Mouse (Mus musculus) neural tube, embryonic 13.5 days (tissue): Measurements from ENCODE around the gene Pgap3. TPM values are rescaled to one million over a fixed set of nuclear protein-coding genes. Genes with fewer than 3 reads are reported as not detected.

ENCODE experiments used
- ATAC-seq: fragments of 200-750 bp; cut with Nextera tagmentation; 2 replicates; pipeline ENCODE4 v1.8.0; 2017; ENCODE audit warnings: low read depth, mild to moderate bottlenecking, moderate TSS enrichment, moderate library complexity
- H3K27ac ChIP-seq: fragments of 300-500 bp; sonication (generic); replicated peaks from 2 replicates; pipeline ENCODE4 v1.5.1; 2015; ENCODE audit warnings: moderate library complexity, mild to moderate bottlenecking, inconsistent platforms
- H3K27me3 ChIP-seq: fragments of 300-500 bp; sonication (generic); 2 replicates; pipeline ENCODE4 v1.6.1; 2015; ENCODE audit warnings: mild to moderate bottlenecking, inconsistent platforms
- H3K36me3 ChIP-seq: fragments of 300-500 bp; sonication (generic); 2 replicates; pipeline ENCODE4 v1.6.1; 2015; ENCODE audit warnings: mild to moderate bottlenecking, inconsistent platforms
- H3K4me1 ChIP-seq: fragments of 300-500 bp; sonication (generic); replicated peaks from 2 replicates; pipeline ENCODE4 v1.6.1; 2015; ENCODE audit warnings: inconsistent platforms
- H3K4me2 ChIP-seq: fragments of 300-500 bp; sonication (generic); 2 replicates; pipeline ENCODE4 v1.6.1; 2015; ENCODE audit warnings: inconsistent platforms, mild to moderate bottlenecking, moderate library complexity
- H3K4me3 ChIP-seq: fragments of 300-500 bp; sonication (generic); 2 replicates; pipeline ENCODE4 v1.5.1; 2015; ENCODE audit warnings: mild to moderate bottlenecking, inconsistent platforms
- H3K9ac ChIP-seq: fragments of 300-500 bp; sonication (generic); 2 replicates; pipeline ENCODE4 v1.6.1; 2015; ENCODE audit warnings: moderate library complexity, mild to moderate bottlenecking, inconsistent platforms
- H3K9me3 ChIP-seq: fragments of 300-500 bp; sonication (generic); 2 replicates; pipeline ENCODE4 v1.6.1; 2016; ENCODE audit warnings: inconsistent platforms
- WGBS: fragments of 180-500 bp; shearing (Covaris S2); methylation state at CpG from one replicate; pipeline ENCODE4 v1.1.7; 2015; 5-methylcytosine and 5-hydroxymethylcytosine counted together
- polyA plus RNA-seq: library from polyadenylated mRNA; unstranded; fragments of >200 nt; fragmentation: Nextera tagmentation; extraction: Ambion mirVana; gene quantifications from 2 replicates; pipeline ENCODE4 v1.2.1, GENCODE M21; 2015

Gene Pgap3
- polyA plus RNA-seq, 1 experiment from 2014 or later: 8.7 TPM

DNA sequence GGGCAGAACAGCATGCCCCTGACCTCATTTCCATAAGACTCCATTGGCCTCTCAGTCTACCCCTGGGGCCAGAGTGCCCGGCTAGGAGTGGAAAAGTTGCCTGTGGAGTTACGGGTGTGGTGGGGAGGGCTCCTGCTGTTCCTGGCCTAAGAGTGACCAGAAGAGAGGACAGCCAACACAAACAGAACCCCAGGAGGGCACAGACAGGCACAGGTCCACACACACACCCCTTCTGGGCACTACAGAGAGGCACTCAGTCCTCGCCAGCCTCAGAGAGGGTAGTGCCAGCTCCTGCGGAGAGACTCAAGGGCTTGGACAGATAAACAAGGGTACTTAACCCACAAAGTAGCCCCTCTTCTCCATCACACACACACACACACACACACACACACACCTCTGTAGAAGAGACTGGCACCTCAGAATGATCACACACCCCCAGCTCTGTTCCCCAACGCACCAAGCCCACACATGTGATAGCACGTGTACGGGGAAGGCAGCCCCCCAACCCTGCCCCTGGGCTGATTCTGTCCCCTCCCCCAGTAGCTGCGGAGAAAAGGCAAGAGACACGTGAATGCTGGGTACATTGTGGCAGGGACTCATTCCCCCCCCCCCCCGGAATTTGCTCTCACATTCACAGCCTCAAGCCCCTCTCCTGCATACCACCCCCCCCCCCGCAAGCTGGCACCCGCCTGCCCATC is 52.8 kb downstream of the Pgap3 start:
- H3K27ac ChIP-seq: no peak overlapping the region
- WGBS: 2% methylated on average over 11 of the region's 12 CpGs
- peak overlapping the region; percentile 85 for H3K4me2 ChIP-seq
- no peaks in the 10 kb centered on the region for H3K36me3 ChIP-seq
- no peak for ATAC-seq
- no peak overlapping the region for H3K4me3 ChIP-seq
- H3K9ac ChIP-seq: no peak overlapping the region
- H3K27me3 ChIP-seq: peaks cover 90% of the 10 kb centered on the region
- peaks cover 28% of the 10 kb centered on the region for H3K4me1 ChIP-seq
- H3K9me3 ChIP-seq: no peaks in the 10 kb centered on the region

DNA sequence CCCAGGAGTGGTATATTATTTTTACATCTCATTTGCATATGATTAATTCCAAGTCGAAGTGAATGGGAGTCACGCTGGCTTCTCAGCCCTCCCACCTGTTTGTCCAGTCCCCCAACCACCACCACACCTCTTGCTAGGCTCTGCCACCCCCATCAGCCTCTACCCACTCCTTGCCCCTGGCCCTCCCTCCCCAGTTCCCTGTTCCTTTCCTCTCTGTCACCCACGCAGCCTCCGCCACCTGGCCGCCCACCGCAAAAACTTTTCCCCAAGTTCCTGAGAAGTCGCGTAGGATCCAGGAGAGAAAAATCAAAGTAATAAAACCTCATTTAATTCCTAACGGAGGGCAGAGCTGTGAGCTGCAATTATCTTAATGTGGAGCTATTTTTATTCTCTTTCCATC is 54.1 kb downstream of the Pgap3 start:
- no peaks in the 10 kb centered on the region for H3K36me3 ChIP-seq
- H3K9me3 ChIP-seq: no peaks in the 10 kb centered on the region
- no peak overlapping the region for H3K9ac ChIP-seq
- H3K27ac ChIP-seq: no peak overlapping the region
- 8% methylated on average over 9 of the region's 9 CpGs for WGBS
- H3K4me1 ChIP-seq: peaks cover 42% of the 10 kb centered on the region
- no peak overlapping the region for H3K4me3 ChIP-seq
- no peak overlapping the region for H3K4me2 ChIP-seq
- no peak for ATAC-seq
- peaks cover 89% of the 10 kb centered on the region for H3K27me3 ChIP-seq

- no peak overlapping the region for H3K27ac ChIP-seq
- H3K4me2 ChIP-seq: peak overlapping the region; percentile 34
- no peaks in the 10 kb centered on the region for H3K9me3 ChIP-seq
- no peaks in the 10 kb centered on the region for H3K36me3 ChIP-seq
- H3K9ac ChIP-seq: no peak overlapping the region
- H3K4me1 ChIP-seq: peaks cover 47% of the 10 kb centered on the region
- H3K27me3 ChIP-seq: peaks cover 88% of the 10 kb centered on the region
- WGBS: 0% methylated on average over 14 of the region's 14 CpGs
- H3K4me3 ChIP-seq: no peak overlapping the region
- ATAC-seq: no peak
These were observed 55.0 kb downstream of the Pgap3 start for GRCm38 (mm10) chr11:98345253-98345652.

DNA sequence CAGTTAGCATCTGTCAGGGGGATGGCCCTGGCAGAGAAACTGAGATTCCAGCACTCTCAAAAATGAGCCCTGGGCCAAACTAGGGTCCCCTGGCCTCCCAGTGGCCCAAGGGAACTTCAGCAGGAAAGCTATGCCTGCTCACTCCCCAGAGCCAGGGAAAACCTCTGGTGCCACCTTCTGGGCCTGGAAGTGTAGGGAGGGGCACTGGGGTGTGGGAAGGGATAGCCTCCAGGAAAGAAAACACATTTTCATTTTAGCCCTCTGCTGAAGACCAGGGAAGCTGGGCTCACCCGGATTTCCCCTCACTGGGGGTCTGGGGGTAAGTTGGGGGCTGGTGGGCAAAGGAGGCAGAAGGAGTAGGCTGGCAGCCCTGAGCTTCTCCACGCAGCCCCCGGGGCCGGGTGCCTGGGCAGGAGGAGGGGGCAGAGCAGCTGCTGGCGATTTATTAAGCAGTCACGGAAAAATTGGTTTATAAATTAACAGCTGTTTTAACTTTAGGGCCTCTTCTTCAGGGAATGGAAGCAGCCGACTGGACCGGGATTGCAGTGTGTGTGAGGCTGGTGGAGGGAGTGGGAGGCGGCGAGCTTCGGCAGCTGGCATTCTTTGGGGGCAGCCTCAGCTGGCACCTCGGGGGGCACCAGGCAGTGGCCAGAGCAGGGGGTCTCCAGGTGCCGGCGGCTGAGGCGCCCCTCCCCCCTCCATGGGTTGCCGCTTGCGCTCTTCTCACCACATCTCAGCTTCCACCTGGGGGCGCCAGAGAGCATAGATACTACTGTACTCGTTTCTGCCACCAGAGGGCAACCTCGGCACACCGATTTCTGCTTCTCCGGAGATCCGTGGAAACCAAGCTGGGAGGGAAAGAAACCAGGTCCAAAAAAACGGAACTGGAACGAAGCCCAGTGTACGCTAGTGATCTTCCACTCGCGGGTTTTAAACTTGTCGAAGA is 58.0 kb downstream of the Pgap3 start:
- ATAC-seq: peak; percentile 54
- no peaks in the 10 kb centered on the region for H3K36me3 ChIP-seq
- peak overlapping the region; percentile 21 for H3K4me3 ChIP-seq
- H3K4me1 ChIP-seq: peaks cover 51% of the 10 kb centered on the region
- peak overlapping the region; percentile 74 for H3K27ac ChIP-seq
- WGBS: 1% methylated on average over 29 of the region's 29 CpGs
- H3K9ac ChIP-seq: no peak overlapping the region
- H3K9me3 ChIP-seq: no peaks in the 10 kb centered on the region
- H3K27me3 ChIP-seq: peaks cover 86% of the 10 kb centered on the region
- H3K4me2 ChIP-seq: peak overlapping the region; percentile 51

GRCm38 (mm10) chr11:98341174-98341573 is 59.1 kb downstream of the Pgap3 start:
- Histone ChIP-seq H3K9ac (no peak overlapping the region), H3K27me3 (peaks cover 86% of the 10 kb centered on the region), H3K9me3 (no peaks in the 10 kb centered on the region), H3K4me2 (no peak overlapping the region), H3K4me3 (no peak overlapping the region), H3K36me3 (no peaks in the 10 kb centered on the region), H3K4me1 (peaks cover 51% of the 10 kb centered on the region), H3K27ac (no peak overlapping the region)
- ATAC-seq: no peak
- 49% methylated on average over 4 of the region's 4 CpGs for WGBS

DNA sequence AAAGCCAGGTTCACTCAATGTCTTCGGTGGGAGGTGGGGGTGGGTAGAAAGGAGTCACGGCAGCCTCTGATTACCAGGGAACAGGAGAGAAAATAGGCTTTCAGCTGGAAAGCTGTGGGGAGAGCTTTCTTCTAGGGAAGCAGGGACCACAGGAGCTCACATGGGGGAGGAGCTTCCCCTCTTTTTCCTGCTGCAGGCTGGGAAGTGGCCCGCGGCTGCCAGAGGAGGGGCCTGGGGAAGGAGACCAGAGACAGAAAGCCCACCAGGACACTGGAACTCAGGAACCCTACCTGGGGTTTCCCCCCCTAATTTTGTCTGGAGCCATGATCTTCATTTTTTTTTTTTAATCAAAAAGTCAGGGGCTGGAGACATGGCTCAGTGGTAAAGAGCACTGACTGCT is 59.7 kb downstream of the Pgap3 start:
- no peak overlapping the region for H3K4me2 ChIP-seq
- peak overlapping the region; percentile 97 for H3K27ac ChIP-seq
- no peak overlapping the region for H3K4me3 ChIP-seq
- peaks cover 52% of the 10 kb centered on the region for H3K4me1 ChIP-seq
- H3K9ac ChIP-seq: no peak overlapping the region
- H3K9me3 ChIP-seq: no peaks in the 10 kb centered on the region
- H3K36me3 ChIP-seq: no peaks in the 10 kb centered on the region
- ATAC-seq: no peak
- WGBS: 9% methylated on average over 4 of the region's 4 CpGs
- H3K27me3 ChIP-seq: peaks cover 87% of the 10 kb centered on the region

DNA sequence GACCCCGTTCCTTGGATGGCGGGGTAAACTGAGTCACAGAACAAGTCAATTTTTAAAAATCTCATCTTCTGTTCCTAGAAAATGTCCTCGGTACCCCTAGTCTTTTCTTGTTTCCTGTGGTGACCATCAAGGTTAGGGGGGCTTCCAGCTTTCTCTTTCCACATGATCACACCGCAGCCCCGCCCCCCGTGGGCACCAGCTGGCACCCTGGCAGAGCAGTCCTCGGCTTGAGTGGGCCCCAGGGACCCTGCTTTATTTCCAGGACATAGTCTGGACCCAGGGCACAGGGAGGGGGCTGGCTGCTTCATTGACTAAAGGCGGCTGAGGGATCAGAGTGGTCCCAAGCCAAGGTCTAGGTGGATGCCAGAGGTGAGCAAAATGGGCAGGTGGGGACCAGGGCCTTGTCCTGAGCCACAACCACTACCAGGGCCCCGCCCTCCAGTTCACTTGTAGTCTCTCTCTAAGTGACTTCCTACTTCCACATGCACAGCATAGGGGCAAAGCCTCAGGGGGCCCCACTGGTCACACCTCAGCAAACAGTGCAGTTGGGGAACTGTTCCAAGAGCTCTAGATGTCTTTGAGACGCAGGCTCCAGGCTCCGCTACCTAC is 60.5 kb downstream of the Pgap3 start:
- no peaks in the 10 kb centered on the region for H3K36me3 ChIP-seq
- H3K4me3 ChIP-seq: peak overlapping the region; percentile 49
- H3K4me1 ChIP-seq: peaks cover 55% of the 10 kb centered on the region
- H3K27me3 ChIP-seq: peaks cover 88% of the 10 kb centered on the region
- H3K4me2 ChIP-seq: peak overlapping the region; percentile 82
- peak overlapping the region; percentile 97 for H3K27ac ChIP-seq
- H3K9me3 ChIP-seq: no peaks in the 10 kb centered on the region
- peak overlapping the region; percentile 79 for H3K9ac ChIP-seq
- peak; percentile 19; the same call in 1 of the 2 replicates for ATAC-seq
- 2% methylated on average over 11 of the region's 11 CpGs for WGBS

DNA sequence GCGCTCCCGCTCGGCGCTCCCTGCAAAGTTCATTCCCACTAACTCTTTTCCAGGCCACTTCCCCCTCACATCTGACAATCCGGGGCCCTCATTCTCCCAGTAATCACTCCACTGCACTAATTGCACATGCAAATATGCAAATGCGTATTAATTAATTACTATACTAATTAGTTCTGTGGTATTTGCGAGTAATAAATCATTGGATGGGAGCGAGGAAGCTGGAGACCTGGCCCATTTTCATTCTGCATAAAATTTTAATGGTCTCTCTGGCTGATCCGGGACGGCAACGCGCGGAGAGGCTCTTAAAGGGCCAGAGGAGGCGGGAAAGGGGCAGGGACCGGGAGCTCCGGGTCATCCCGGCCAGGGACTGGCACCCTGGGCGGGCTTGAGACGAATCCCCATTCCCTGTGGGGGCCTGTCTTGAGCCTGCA is 61.2 kb downstream of the Pgap3 start:
- Histone ChIP-seq H3K9me3 (no peaks in the 10 kb centered on the region), H3K4me1 (peaks cover 62% of the 10 kb centered on the region)

More for the DNA sequence above, 61.2 kb downstream of the Pgap3 start:
- Histone ChIP-seq H3K4me2 (peak overlapping the region; percentile 82), H3K9ac (peak overlapping the region; percentile 79), H3K36me3 (no peaks in the 10 kb centered on the region), H3K27me3 (peaks cover 89% of the 10 kb centered on the region), H3K4me3 (peak overlapping the region; percentile 49), H3K27ac (peak overlapping the region; percentile 97)
- WGBS: under 1% methylated on average over 19 of the region's 19 CpGs
- ATAC-seq: peak; percentile 25; the same call in 1 of the 2 replicates

Other genes with a start within 250 kb of the Pgap3 start
- 60.1 and 66.1 TPM in 2 replicates for gene Med1, start 207.2 kb downstream of the Pgap3 start, polyA plus RNA-seq
- 9.4 and 9.6 TPM in 2 replicates for gene Cdk12, start 197.4 kb downstream of the Pgap3 start, polyA plus RNA-seq
- 26.4 and 27.0 TPM in 2 replicates for gene Neurod2, start 70.8 kb downstream of the Pgap3 start, polyA plus RNA-seq
- gene Ppp1r1b, start 52.1 kb downstream of the Pgap3 start, polyA plus RNA-seq: 1.7 and 2.1 TPM in 2 replicates
- gene Stard3, start 42.1 kb downstream of the Pgap3 start, polyA plus RNA-seq: 39.7 and 41.1 TPM in 2 replicates
- 0.42 and 2.1 TPM in 2 replicates for gene Tcap, start 16.7 kb downstream of the Pgap3 start, polyA plus RNA-seq
- gene Pnmt, start 14.0 kb downstream of the Pgap3 start, polyA plus RNA-seq: 0.73 and 0.79 TPM in 2 replicates
- 10.4 and 10.9 TPM in 2 replicates for gene Erbb2, start 12.0 kb upstream of the Pgap3 start, polyA plus RNA-seq
- gene Mien1, start 38.5 kb upstream of the Pgap3 start, polyA plus RNA-seq: 239 and 265 TPM in 2 replicates
- gene Grb7, start 45.9 kb upstream of the Pgap3 start, polyA plus RNA-seq: 0.47 and 0.80 TPM in 2 replicates
- gene Ikzf3, start 145.5 kb upstream of the Pgap3 start, polyA plus RNA-seq: 0.31 TPM in 1 of 2 replicates, not detected in the other
- gene Zpbp2, start 150.6 kb upstream of the Pgap3 start, polyA plus RNA-seq: 0.23 TPM in 1 of 2 replicates, not detected in the other
- 78.0 and 81.0 TPM in 2 replicates for gene Ormdl3, start 186.9 kb upstream of the Pgap3 start, polyA plus RNA-seq
- gene Lrrc3c, start 197.8 kb upstream of the Pgap3 start, polyA plus RNA-seq: not detected in 2 replicates
- gene Gm12355, start 225.2 kb upstream of the Pgap3 start, polyA plus RNA-seq: 0.89 and 1.1 TPM in 2 replicates
- gene Gsdma3, start 225.9 kb upstream of the Pgap3 start, polyA plus RNA-seq: not detected in 2 replicates
- 0.24 TPM in 1 of 2 replicates, not detected in the other for gene Gsdma2, start 246.3 kb upstream of the Pgap3 start, polyA plus RNA-seq